ENCODE assay signal across 8 mouse cellular contexts in the genomic region with DNA sequence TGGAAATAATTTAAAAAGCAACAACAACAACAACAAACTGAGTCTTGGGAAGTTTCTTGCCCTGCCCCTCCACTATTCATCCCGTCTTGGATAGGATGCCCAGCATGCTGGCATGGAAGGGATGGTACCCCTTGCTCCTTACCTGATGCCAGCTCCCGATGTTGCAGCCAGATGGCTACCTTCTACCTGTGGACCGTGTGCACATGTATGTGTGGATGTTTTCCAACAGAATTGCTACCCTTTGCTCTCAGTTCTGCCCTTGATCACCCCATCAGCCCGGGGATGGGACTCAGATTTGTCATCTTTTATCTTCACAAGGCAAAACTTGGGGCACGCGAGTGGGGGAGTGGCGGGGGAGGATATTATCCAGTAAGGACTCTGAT. TPM values are rescaled to one million over a fixed set of nuclear protein-coding genes. Genes with fewer than 3 reads are reported as not detected.
DNase-seq lines count a peak whose midpoint lies in the region; ATAC-seq and TF ChIP-seq lines count a peak whose summit lies in the region.

No protein-coding gene starts in this region.

- no peaks in the 10 kb centered on the region for H3K27me3 ChIP-seq in hindbrain, embryonic 15.5 days
- H3K27me3 ChIP-seq in midbrain, embryonic 16.5 days (ENCODE audit: control insufficient read depth, insufficient read depth, low read depth, low read length) = peaks cover 13% of the 10 kb centered on the region

- intact Hi-C loops in gastrocnemius, postnatal 14 days (cut with DNase I; ENCODE audit: low total_unique reads) = no loop called here

- no peaks in the 10 kb centered on the region for H3K36me3 ChIP-seq in hindbrain, embryonic 15.5 days
- H3K36me3 ChIP-seq in midbrain, embryonic 16.5 days (ENCODE audit: control insufficient read depth, insufficient read depth, low read length) = no peaks in the 10 kb centered on the region

- peak overlapping the region; percentile 36; the same call in 1 of the 2 replicates for H3K4me3 ChIP-seq in cortical plate, adult 2 months (ENCODE audit: insufficient read depth, low read length)
- H3K4me3 ChIP-seq in hindbrain, embryonic 15.5 days = peak overlapping the region; percentile 71
- H3K4me3 ChIP-seq in midbrain, embryonic 16.5 days (ENCODE audit: low read depth, low read length) = no peak overlapping the region; the same call in 1 of the 2 replicates

- DNase-seq in kidney, adult 9 months = peak; percentile 30
- no peak for DNase-seq in kidney, postnatal 36 days
- no peak for DNase-seq in thymus, postnatal 36 days
- no peak for DNase-seq in gastrocnemius, postnatal 14 days

- no peak for ATAC-seq in hindbrain, embryonic 15.5 days (ENCODE audit: low FRiP score, low read depth)
- no peak for ATAC-seq in midbrain, embryonic 16.5 days
- no peak for ATAC-seq in monocyte, adult 5-6 weeks (replicated peaks; ENCODE audit: insufficient number of reproducible peaks, low FRiP score, low TSS enrichment, poor library complexity, severe bottlenecking)

- peaks cover 10% of the 10 kb centered on the region for H3K4me1 ChIP-seq in cortical plate, adult 2 months (ENCODE audit: control insufficient read depth, insufficient read depth, low read length)
- H3K4me1 ChIP-seq in hindbrain, embryonic 15.5 days (replicated peaks) = peaks cover 77% of the 10 kb centered on the region
- peaks cover 48% of the 10 kb centered on the region for H3K4me1 ChIP-seq in midbrain, embryonic 16.5 days (ENCODE audit: control insufficient read depth, insufficient read depth, low read length)

- H3K4me2 ChIP-seq in hindbrain, embryonic 15.5 days = peak overlapping the region; percentile 98
- H3K4me2 ChIP-seq in midbrain, embryonic 16.5 days (ENCODE audit: low read length) = peak overlapping the region; percentile 97

- no peaks in the 10 kb centered on the region for H3K9me3 ChIP-seq in hindbrain, embryonic 15.5 days
- H3K9me3 ChIP-seq in midbrain, embryonic 16.5 days (replicated peaks; ENCODE audit: control insufficient read depth, low read length, poor library complexity, severe bottlenecking) = no peaks in the 10 kb centered on the region

- H3K9ac ChIP-seq in hindbrain, embryonic 15.5 days = peak overlapping the region; percentile 28; the same call in 1 of the 2 replicates
- peak overlapping the region; percentile 67; the same call in 1 of the 2 replicates for H3K9ac ChIP-seq in midbrain, embryonic 16.5 days (ENCODE audit: low read depth, low read length)

- TF ChIP-seq CTCF in cortical plate, adult 2 months (IDR thresholded peaks at IDR 0.05; ENCODE audit: extremely low read depth, insufficient read depth, low read length) = no peak

- 43% methylated on average over 7 of the region's 7 CpGs for WGBS in hindbrain, embryonic 15.5 days
- WGBS in midbrain, embryonic 16.5 days = 45% methylated on average over 7 of the region's 7 CpGs

- no peak overlapping the region for H3K27ac ChIP-seq in cortical plate, adult 2 months (ENCODE audit: insufficient read depth, low read length)
- H3K27ac ChIP-seq in hindbrain, embryonic 15.5 days (replicated peaks) = no peak overlapping the region
- H3K27ac ChIP-seq in midbrain, embryonic 16.5 days (ENCODE audit: low read length) = no peak overlapping the region

- TF ChIP-seq POLR2A in cortical plate, adult 2 months (IDR thresholded peaks at IDR 0.05; ENCODE audit: extremely low read depth, insufficient read depth, low read length) = no peak

RNA-seq across cellular contexts. Expression of gene Rara, which starts 11.1 kb away (rescaled TPM):
- polyA plus RNA-seq in cortical plate, adult 2 months (2012; rRNA removed) = 6.3 and 6.8 TPM in 2 replicates
- polyA plus RNA-seq in hindbrain, embryonic 15.5 days (2015; fragmentation: Nextera tagmentation; extraction: Ambion mirVana) = 11.4 and 16.8 TPM in 2 replicates
- polyA plus RNA-seq in midbrain, embryonic 16.5 days (2015; fragmentation: Nextera tagmentation; extraction: Ambion mirVana) = 9.5 and 9.6 TPM in 2 replicates
- 61.0 to 76.9 TPM (median 62.9 TPM) in 3 replicates for total RNA-seq in monocyte, adult 5-6 weeks (2017)
- total RNA-seq in gastrocnemius, postnatal 14 days (2021) = 10 to 100 TPM; 13.7 to 19.7 TPM

RNA-seq across cellular contexts. Expression of gene Cdc6, which starts 31.1 kb away (rescaled TPM):
- polyA plus RNA-seq in cortical plate, adult 2 months (2012; rRNA removed) = 0.40 and 0.56 TPM in 2 replicates
- polyA plus RNA-seq in hindbrain, embryonic 15.5 days (2015; fragmentation: Nextera tagmentation; extraction: Ambion mirVana) = 5.5 and 6.0 TPM in 2 replicates
- polyA plus RNA-seq in midbrain, embryonic 16.5 days (2015; fragmentation: Nextera tagmentation; extraction: Ambion mirVana) = 2.4 TPM in 2 replicates
- 0.67 to 1.7 TPM (median 0.75 TPM) in 3 replicates for total RNA-seq in monocyte, adult 5-6 weeks (2017)
- total RNA-seq in gastrocnemius, postnatal 14 days (2021) = 1 to 10 TPM in 1 of 2 experiments, under 1 TPM in 1; 0.78 to 1.3 TPM

RNA-seq across cellular contexts. Expression of gene Gjd3, which starts 44.1 kb away (rescaled TPM):
- polyA plus RNA-seq in cortical plate, adult 2 months (2012; rRNA removed) = 3.4 and 3.5 TPM in 2 replicates
- 1.8 and 3.1 TPM in 2 replicates for polyA plus RNA-seq in hindbrain, embryonic 15.5 days (2015; fragmentation: Nextera tagmentation; extraction: Ambion mirVana)
- polyA plus RNA-seq in midbrain, embryonic 16.5 days (2015; fragmentation: Nextera tagmentation; extraction: Ambion mirVana) = 1.0 and 1.9 TPM in 2 replicates
- total RNA-seq in monocyte, adult 5-6 weeks (2017) = not detected in 3 replicates
- total RNA-seq in gastrocnemius, postnatal 14 days (2021) = not detected
